12 mouse cellular contexts compared by ENCODE assay signal in the genomic region with DNA sequence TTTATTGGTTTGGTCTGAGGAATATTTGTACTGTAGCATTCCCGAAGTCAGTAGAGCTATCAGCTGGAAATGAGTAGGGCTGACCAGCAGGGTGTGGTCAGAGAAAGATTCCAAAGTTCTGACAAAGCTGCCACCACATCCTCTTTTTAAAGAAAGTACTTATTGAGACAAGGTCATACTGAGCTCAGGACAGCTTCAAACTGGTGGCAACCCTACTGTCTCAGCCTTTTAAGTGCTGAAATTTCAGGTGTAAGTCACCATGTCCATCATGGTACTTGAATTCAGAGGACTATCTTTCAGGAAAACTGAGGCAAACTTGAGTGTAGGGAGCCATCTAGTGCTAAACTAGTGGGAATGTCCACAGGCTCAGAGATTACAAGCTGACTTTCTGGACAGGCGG. TPM values are rescaled to one million over a fixed set of nuclear protein-coding genes. Genes with fewer than 3 reads are reported as not detected.
DNase-seq lines count a peak whose midpoint lies in the region; ATAC-seq and TF ChIP-seq lines count a peak whose summit lies in the region.
"Had no signal": no experiment of that assay in that cellular context is flagged by ENCODE, and none has a peak within 500 bp of the region (broad histone marks: within the 10 kb centered on the region; RNA-seq: fewer than 3 reads in every experiment).

No protein-coding gene starts in this region.

- no peaks in the 10 kb centered on the region for H3K9me3 ChIP-seq in heart, embryonic 12.5 days (replicated peaks)
- H3K9me3 ChIP-seq: heart, embryonic 13.5 days; liver, embryonic 15.5 days; neural tube, embryonic 15.5 days had no signal

- H3K27ac ChIP-seq in heart, embryonic 12.5 days (ENCODE audit: poor library complexity, severe bottlenecking), result no peak overlapping the region
- H3K27ac ChIP-seq in embryonic fibroblast, embryonic 13.5 days (ENCODE audit: insufficient read depth, low read length), result peak overlapping the region; percentile 86
- H3K27ac ChIP-seq: heart, embryonic 13.5 days; liver, embryonic 15.5 days; neural tube, embryonic 15.5 days had no signal

- WGBS in heart, embryonic 12.5 days, result 31% methylated on average over 2 of the region's 2 CpGs

- peaks cover 3% of the 10 kb centered on the region for H3K4me1 ChIP-seq in heart, embryonic 12.5 days (replicated peaks)
- H3K4me1 ChIP-seq in embryonic fibroblast, embryonic 13.5 days (ENCODE audit: control insufficient read depth, insufficient read depth, low read length), result peaks cover 13% of the 10 kb centered on the region
- H3K4me1 ChIP-seq: neural tube, embryonic 15.5 days had no signal

- H3K36me3 ChIP-seq in heart, embryonic 12.5 days, result no peaks in the 10 kb centered on the region
- H3K36me3 ChIP-seq: heart, embryonic 13.5 days; liver, embryonic 15.5 days had no signal

- no peak for ATAC-seq in heart, embryonic 12.5 days (ENCODE audit: insufficient number of reproducible peaks, low FRiP score)

- DNase-seq in heart, adult 8-10 months (ENCODE audit: low spot score), result peak; percentile 49
- peak; percentile 12 for DNase-seq in ovary, postnatal 14 days (ENCODE audit: low spot score)
- DNase-seq in ovary, postnatal 10 days (ENCODE audit: low spot score), result no peak
- DNase-seq in frontal cortex, postnatal 36 days (ENCODE audit: low spot score in 2 of 2), result no peak
- DNase-seq in urinary bladder, adult 2 months (ENCODE audit: low spot score), result no peak
- no peak for DNase-seq in cerebellum, adult 11-12 months
- DNase-seq: cerebellum, postnatal 36 days had no signal

- no peak for TF ChIP-seq POLR2A in embryonic fibroblast, embryonic 13.5 days (IDR thresholded peaks at IDR 0.05; ENCODE audit: low read depth, low read length)

- no peak overlapping the region for H3K4me2 ChIP-seq in heart, embryonic 12.5 days
- H3K4me2 ChIP-seq: heart, embryonic 13.5 days; liver, embryonic 15.5 days; neural tube, embryonic 15.5 days had no signal

- no peaks in the 10 kb centered on the region for H3K27me3 ChIP-seq in heart, embryonic 12.5 days (replicated peaks)
- H3K27me3 ChIP-seq: heart, embryonic 13.5 days; liver, embryonic 15.5 days; neural tube, embryonic 15.5 days had no signal

- H3K4me3 ChIP-seq in heart, embryonic 12.5 days, result no peak overlapping the region
- no peak overlapping the region for H3K4me3 ChIP-seq in embryonic fibroblast, embryonic 13.5 days (ENCODE audit: insufficient read depth, low read length)
- H3K4me3 ChIP-seq: heart, embryonic 13.5 days; liver, embryonic 15.5 days; neural tube, embryonic 15.5 days had no signal

- H3K9ac ChIP-seq in heart, embryonic 12.5 days, result no peak overlapping the region
- H3K9ac ChIP-seq: heart, embryonic 13.5 days; liver, embryonic 15.5 days; neural tube, embryonic 15.5 days had no signal

- TF ChIP-seq CTCF in embryonic fibroblast, embryonic 13.5 days (IDR thresholded peaks at IDR 0.05; ENCODE audit: borderline replicate concordance, insufficient read depth, low read length), result no peak

RNA-seq across cellular contexts. Expression of a gene that starts 42.7 kb away (rescaled TPM):
- under 1 TPM; 0.23 to 0.78 (median 0.53) TPM for total RNA-seq in heart, adult 8-10 months (2022)
- 0.31 and 0.58 TPM in 2 replicates for polyA plus RNA-seq in heart, embryonic 12.5 days (2016; fragmentation: Nextera tagmentation; extraction: Ambion mirVana)
- 1.5 and 4.1 TPM in 2 replicates for polyA plus RNA-seq in embryonic fibroblast, embryonic 13.5 days (2011; ENCODE audit: insufficient read length, low read depth, missing spikeins)
- 0.96 and 2.8 TPM in 2 replicates for polyA plus RNA-seq in urinary bladder, adult 2 months (2012; rRNA removed)

Comparison
In these comparisons a context has a peak if more than half of its experiments do, and no peak if none do; other contexts are left out.
1. DNase-seq: peak in heart, adult 8-10 months (single experiment) and ovary, postnatal 14 days (single experiment); none in ovary, postnatal 10 days (single experiment), frontal cortex, postnatal 36 days (0 of 2), urinary bladder, adult 2 months (single experiment) and cerebellum, adult 11-12 months (single experiment).